Mouse (Mus musculus) fat pad, adult 2 months (tissue): ENCODE results near the gene S100pbp.

Experiments
- DNase-seq: peaks from one replicate; pipeline ENCODE4 v3.0.0-alpha.2; 2011; ENCODE audit warnings: low read depth, low spot score; ENCODE audit errors: extremely low read depth

Gene S100pbp

DNA sequence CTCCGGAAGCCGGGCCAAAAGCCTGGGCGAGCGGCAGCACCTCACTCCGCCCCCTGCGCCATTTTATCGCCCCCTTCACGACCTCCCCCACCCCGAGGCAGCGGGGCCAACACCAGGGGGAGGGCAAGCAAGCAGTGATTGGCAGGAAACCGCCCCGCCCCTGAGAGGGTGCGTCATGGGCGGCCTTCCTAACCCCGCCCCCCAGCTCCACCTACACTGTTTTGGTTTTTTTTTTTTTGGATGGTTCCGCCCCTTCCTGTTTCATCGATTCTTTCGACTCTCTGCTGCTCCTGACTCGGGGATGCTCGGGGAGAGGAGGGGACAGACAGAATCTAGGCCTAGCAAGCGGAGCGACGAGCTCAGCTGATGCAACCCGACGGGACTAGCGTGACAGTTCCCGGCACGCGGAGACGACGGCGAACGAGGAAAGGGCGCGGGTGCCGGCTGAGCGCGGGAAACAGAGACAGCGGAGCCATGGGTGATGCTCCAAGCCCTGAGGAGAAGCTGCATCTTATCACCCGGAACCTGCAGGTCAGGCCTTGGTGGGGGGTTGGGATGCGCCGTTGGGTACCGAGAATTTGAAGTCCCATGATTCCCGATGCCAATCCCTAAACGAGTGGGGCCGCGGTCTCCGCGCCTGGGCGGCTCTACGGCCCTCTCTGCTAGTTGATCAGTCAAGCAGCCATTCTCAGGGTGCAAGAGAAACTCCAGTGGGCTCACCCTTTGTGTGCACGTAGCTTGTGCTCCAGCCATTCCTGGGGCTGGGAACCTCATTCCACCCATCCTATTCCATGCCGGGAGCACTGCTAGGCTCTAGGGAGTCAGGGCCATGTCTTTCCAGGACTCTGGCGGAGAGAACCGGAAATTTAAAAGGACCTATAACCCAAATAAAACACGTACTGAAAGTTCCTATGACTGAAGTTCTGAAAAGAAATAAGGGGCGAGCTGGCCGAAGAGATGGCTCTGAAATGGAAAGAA lies at the start of gene S100pbp, which contains the start of gene Yars:
Gene S100pbp (minus strand): TSS at position 186 of the 978 bp plus-strand sequence.
Gene Yars (plus strand): TSS at position 219 of the 978 bp plus-strand sequence.
- DNase-seq = peak; percentile 81

DNA sequence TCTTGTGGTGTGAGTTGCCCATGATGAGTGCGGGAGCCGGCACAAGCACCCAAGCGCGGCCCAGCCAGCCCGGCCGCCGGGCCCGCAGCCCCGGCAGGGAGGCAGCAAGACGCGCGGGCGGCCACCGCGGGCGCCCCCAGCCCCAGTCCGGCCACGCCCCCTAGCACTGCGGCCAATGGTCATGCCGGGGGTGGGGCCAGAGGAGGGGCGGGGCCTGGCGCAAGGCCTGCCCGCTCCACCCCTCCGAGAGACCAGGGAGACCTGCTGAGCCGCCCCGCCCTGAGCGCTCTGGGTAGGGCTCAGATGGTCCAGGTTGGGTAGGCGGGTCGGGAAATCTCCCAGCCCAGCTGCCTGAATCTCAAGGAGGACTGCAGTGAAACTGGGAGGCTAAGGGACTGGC lies 49.5 kb upstream of the S100pbp start:
- no peak for DNase-seq

DNA sequence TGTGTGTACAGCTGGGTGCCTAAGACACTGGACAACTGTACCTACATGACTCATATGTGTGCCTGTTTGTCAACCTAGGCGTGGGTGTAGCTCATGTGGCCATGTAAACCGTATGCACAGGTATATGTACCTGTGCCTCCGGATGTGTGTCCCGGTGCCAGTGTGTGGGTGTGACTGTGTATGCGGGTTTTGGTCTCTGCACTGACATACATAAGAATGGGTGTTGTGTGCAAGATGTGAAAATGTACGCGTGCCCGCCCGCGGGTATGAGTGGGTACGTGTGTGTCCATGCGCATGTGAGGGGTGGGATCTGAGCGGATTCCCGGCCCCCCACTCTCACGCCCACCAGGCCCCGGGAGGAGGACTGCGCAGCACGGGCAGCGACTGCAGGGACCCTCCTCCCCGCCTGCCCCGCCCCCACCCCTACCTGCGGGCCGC lies 49.1 kb upstream of the S100pbp start:
- peak; percentile 80 for DNase-seq

DNA sequence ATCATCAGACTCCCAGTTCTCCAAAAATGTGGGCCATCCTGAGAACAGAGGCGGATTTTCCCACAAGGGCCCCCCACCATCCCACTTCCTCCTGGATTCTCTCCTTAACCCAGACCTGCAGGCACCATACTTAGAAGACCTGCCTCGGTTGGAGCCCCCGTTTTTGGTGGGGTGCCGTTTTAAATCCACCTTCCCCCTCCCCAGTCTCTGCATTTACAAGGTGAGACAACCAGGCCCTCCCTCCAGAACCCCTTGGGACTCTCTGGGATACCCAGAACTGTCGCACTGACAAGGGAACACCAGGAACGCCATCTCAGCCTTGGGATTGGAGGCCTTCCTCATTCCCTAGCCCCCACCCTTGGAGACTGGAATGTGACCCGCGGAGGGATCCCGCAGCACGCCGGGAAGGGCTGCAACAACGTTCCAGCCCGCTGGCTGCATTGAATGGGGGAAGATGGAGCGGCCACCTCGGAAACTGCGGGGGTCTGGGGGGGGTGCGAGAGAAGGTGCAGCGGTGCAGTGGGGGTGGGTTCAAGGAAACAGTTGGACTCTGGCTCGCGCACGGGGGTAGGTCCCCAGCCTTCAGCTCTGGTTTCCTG lies 48.4 kb upstream of the S100pbp start:
- no peak for DNase-seq

DNA sequence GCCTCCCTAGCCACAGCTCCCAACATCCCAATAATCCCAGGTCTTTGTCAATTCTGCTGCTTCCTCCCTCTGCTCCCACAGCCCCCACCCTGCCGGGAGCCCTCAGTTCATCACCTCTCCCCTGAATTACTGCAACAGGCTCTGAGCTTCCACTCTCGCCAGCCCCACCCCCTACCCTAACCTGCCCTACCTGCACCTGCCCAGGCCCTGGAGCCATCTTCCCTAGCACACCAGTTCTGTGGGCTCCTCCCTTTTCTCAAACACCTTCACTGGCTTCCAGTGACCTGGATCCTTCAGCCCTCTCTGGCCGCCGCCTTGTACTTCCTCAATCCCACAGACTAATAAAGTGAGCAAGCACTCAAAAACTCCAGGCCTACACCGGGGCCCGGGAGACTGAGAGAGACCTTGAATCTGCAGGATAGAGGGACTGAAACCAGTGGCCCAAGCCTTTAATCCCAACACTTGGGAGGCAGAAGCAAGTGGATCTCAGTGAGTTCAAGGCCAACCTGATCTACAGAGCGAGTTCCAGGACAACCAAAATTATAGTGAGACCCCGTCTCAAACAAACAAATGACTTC lies 46.8 kb upstream of the S100pbp start:
- DNase-seq = peak; percentile 83

DNA sequence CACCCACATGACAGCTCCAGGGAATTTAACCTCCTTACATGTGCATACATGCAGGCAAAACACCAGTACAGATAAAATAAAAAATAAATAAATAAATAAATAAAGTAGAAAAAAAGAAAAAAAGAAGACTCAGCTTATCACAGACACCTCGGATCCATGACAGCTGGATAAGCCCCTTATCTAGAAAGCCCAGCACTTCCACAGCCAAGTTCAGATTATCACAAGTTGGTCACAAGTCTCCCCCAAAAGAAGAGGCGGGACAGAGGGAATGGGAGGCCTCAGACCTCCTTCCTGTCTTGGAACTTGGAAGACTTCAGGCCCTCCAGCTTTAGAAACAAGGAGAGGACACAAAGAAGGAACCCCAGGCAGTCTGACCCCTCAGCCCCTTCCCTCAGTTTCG lies 45.6 kb upstream of the S100pbp start:
- no peak for DNase-seq

DNA sequence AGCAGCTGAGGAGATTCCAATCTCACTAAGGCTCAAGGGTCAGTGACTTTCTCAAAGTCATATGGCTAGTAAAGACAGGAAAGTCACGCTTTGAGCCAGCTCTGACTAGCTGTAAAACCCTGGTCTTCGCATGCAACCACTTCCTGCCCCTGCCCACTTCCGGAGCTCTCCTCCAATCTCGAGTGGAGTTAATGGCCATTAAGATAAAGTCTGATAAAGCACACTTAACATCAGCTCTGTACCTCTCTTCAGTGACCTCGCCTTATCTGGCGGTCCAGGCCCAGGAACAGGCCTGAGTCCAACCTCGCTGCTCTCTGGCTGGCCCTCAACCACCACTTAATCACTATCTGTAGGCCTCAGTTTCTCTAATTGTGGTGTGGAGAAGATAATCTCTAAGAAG lies 45.0 kb upstream of the S100pbp start:
- DNase-seq = no peak

DNA sequence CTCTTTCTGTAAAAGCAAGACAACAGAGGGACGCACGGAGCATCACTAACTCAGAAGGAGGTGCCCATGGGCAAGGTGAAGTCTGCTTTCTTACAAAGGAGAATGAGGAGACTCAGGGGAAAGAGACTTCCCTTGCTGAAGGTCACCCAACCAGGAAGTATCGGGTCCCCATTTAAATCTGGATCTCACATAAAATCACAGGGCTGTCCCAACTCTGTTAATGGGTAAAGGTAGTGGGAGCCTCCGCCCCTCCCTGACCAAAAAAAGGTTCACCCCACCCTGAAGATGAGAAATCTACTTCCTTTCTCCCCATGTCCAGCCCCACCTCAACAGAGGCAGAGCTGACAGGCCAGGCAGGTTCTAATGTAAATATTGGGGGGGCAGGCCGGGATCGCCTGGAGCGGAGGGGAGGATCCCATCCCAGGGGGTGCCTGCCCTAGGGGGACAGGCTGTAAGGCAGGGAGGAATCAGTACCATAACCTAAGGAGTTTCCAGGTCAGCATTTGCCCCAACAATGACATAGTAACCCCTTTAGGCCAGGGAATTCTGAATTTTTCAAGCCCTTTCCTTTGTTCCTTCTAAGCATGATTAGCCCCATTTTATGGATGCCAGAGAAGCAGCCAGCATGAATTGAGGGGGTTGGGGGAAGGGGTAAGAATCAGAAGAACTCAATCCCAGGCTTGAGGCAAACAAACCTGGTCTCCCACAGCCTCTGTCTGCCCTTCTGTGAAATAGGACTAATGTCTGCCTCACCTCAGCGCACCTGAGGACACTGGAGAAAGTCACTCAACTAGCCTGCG lies 43.2 kb upstream of the S100pbp start:
- no peak for DNase-seq

DNA sequence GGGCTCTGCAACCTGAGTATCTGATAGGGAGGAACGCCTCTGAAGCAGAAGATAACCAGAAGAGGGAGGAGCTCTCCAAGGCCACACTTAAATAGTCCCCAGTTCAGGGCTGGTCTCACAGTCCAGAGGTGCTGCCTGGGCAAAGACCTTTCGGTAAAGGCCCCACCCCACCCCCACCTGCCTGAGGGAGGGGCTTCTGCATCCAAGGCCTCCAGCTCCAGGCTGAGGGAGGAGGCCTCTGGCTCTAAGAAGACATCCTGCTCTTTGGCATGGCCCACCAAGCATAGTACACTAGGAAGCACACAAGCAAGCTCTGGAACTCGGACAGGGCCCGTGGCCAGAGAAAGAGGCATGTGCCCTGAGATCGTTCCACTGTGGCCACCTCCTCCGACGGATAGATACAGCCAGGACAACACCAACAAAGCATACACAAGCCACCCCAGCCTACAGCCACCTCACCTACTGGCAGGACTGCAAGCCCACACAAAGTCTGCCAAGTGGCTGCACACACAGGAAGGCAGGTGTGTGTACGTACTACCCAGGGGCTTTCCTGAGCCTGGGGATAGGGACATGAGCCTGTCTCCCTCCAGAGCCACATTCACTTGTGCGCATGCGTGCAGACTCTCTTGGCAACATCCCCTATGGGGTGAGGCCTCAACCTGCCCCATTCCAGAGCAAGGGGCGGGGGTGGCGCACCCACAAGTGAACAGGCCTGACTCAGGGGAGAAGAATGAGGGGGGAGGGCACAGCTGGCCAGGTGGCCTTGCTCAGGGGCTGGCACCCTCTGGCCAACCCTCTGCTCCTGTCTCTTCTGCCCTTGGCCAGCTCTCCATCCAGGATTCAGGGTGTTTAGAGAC lies 42.3 kb upstream of the S100pbp start:
- no peak for DNase-seq

DNA sequence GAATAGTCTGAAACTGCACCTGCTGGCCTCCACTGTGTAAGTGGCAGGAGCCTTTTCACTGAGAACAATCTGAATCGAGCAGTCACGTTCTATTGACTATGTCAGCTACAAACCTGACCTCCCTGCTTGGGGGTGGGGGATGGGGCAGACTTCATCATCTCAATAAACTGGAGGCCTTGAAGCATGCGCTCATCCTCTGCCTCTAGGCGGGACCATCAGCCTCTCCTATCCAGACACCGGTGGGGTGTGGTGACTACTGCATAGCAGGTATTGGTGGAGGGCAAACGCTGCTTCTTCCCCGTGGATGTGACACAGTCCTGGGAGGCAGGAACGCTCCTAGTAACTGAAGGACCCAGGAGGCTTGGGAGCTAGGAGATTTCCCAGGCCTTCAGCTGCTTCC lies 41.4 kb upstream of the S100pbp start:
- DNase-seq = no peak

DNA sequence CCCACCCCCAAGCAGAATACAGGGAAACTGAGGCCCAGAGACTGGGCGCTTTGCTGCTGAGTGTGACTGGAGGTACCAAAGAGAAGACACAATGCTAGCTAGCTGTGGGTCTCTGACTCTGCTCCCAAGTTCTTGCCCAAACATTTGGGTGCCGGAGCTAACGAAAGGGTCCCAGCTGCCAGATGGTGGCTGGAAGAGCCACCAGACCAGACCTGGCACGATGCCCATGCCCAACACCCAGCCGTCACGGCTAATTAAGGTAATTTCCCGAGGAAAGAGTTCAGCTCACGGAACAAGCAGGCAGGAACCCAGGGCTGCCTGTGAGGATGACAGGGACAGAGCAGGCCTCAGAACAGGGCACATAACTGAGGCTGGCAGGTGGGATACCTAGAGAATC lies 38.5 kb upstream of the S100pbp start:
- no peak for DNase-seq

DNA sequence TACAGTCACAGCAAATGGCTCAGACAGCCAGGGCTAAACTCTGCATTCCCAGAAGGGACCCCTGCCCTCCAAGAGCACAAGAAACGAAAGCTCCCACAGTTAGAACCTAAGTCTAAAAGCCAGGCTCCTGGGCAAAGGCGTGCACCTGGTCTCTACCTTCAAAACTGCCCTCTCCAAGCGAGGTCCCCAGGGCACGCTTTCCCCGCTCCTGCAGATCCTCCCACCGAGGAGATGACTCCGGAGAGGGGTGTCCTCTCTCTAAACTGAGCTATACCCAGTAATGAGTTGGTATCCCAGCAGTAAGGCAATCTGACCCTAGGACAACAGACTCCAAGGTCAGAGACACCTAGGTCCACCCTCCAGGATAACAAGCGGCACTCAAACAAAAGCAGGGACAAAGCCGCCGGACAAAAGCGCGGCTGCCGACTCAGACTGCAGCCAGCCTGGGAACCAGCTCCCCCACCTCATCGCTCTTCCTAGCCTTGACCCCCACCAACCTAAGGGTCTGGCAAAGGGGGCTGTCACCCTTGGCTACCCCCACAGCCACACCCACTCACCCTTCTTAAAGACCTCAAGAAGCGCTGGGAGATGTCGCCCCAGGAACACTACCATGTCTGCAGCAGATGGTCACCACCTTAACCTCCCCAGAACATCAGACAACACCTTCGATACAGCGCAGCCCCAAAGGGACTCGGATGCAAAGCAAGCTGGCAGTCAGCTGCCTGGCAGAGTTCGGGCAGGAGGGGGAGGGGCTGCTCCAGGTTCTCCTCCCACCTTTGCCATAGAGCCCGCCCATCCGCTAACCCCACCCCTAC lies 37.9 kb upstream of the S100pbp start:
- no peak for DNase-seq

DNA sequence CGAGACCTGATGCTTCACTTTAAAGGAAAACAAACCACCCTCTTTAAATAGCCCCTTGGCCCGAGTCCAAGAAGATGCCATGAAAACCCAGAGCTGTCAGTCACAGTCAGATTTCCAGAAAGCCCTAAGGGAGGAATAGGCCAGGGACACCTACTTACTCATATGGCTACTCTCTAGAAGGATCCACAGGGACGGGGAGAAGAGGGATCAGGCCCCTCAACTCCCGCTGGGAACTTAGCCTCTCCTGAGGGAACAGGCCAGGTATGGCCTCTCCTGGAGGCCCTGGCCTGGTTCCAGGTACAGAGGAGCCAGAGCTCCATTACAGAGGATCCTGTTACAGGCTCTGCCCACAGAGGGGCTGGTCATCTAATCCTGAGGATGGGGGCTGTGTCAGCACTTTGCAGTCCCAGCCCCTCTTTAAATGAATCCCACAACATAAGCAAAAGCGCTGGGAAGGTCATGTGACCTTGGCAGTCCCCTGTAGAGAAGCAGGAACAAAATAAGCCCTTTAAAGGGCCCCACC lies 37.0 kb upstream of the S100pbp start:
- DNase-seq = no peak

DNA sequence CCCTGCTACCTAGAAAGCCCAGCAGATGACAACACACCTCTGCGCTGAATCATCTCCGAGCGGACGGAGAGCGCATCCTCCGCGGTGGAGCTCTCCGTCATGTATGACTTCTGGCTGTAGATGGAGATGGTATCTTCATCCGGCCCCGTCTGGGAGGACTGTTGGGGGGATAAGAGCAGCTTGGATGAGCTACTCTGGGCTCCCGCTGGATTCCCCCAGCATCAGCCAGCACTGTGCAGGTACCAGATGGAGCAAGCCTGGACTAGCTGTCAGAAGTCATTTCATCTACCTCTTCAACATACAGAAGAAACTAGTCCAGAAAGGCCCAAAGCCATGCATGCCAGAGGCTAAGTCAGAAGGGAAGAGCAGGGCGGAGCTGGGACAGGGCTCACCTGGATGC lies 35.8 kb upstream of the S100pbp start:
- no peak for DNase-seq

DNA sequence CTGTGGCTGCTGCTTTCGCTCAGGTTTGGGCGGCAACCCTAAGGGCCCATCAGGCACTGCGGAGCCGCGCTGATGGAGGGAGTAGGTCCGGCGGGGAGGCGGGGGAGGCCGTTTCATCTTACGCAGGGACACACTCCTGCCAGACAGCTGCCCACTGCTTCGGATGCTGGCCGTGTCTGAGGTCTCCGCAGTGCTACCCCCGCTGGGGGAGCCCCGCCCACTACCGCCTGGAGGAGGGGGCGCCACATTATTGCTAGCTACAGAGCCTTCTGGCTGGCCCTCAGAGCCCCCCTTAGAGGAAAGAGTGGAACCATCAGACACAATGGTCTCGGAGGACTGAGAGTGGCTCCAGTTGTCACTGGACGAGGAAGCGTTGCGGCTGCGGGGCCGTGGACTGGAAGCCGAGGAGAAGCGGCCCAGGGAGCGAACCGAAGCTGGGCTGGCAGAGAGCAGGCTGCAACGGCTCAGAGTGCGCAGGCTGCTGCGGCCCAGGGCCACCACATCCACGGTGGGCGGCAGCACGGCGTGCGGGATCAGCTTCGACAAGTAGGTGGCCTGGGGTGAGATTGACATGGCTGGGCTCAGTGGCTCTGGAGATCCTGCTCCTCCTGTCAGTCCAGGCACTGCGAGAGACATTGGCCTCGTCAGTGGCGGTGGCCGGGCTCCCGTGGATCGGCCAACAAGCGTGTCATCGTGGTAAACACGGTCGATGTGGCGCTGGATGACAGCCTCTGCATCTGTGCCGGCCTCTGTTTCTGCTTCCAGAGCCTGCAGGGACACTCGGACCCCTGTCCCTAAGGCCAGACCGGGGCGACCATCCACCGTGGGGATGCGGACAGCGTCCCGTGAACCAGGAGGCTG lies 34.1 kb upstream of the S100pbp start:
- DNase-seq = no peak

DNA sequence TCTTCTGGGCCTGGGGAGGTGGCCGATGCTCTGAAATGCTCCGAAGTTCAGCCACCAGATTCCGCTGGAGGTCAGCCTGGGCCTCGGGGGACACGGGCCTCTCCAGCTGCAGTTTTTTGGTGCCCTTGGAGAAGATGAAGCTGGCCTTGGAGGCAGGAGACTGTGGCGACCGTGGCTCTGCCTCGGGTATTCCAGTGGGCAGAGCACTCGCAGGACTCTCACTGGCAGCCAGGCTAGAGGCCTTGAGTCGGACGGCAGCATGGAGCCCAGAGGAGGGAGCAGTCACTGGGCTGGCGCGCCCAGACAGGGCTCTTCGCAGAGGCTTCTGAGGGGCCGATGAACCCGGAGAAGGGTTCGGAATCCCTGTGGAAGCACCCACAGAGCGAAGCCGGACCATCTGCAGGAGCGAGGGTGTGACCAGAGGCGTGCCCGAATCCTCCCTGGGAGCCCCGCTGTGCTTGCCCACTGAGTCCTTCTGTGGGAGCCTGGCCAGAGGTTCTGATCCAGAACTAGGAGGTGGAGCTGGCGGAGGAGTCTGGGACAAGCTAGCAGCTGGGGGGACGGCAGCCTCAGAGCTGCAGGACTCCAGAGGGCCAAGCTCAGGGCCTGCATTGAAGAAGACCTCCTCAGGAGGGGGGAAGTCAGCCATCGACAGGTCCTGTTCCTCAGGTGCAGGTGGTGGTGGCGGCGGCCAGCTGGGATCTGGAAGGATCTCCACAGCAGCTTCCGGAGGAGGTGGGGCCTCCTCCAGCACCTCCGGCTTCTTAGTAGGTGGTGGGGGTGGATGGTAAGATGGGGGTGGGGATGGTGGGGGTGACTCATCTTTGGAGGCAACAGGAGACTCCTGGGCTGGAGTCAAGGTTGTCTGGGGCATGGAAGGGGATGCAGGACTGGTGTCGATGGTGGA lies 32.7 kb upstream of the S100pbp start:
- no peak for DNase-seq
